Comparison of ENCODE assay signal across 8 mouse cellular contexts in the genomic region with DNA sequence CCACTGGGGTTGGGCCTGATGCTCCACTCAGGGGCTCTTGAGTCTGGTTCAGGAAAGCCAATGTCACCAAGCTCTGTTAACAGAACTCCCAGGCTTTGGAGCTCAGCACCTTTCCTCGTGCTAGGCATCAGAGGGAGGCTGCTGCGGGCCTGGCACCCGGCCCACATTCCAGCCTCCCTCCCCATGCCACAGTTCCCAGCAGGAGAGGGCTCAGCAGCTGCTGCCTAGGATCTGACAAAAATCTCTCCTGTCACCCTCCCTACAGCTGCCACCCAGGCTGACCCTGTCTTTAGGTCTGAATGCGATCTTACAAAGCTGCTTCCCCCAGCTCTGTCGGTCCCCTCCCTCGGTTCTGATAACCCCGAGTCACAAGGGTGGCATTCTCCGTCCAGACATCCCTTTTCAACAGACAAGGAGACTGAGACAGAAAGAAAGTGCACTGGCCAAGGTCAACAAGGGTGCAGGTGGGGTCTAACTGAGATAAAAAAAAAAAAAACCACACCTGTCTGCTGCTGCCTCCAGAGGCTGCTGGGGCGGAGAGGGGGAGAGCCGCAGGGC. TPM values are rescaled to one million over a fixed set of nuclear protein-coding genes. Genes with fewer than 3 reads are reported as not detected.
A peak's percentile ranks its signal among the peaks of the same experiment; 100 is the strongest.
DNase-seq lines count a peak whose midpoint lies in the region; ATAC-seq and TF ChIP-seq lines count a peak whose summit lies in the region.

No protein-coding gene starts in this region.

- no peak overlapping the region for H3K4me3 ChIP-seq in cortical plate, adult 2 months (ENCODE audit: insufficient read depth, low read length)
- no peak overlapping the region for H3K4me3 ChIP-seq in hindbrain, embryonic 14.5 days (replicated peaks; ENCODE audit: low read length)
- H3K4me3 ChIP-seq in lung, embryonic 15.5 days: no peak overlapping the region
- H3K4me3 ChIP-seq in stomach, embryonic 16.5 days (replicated peaks; ENCODE audit: low read length): no peak overlapping the region

- TF ChIP-seq CTCF in cortical plate, adult 2 months (IDR thresholded peaks at IDR 0.05; ENCODE audit: extremely low read depth, insufficient read depth, low read length): no peak

- 0 out of 2 replicates have a peak overlapping the region, but pooled peaks have one; percentile 0 for H3K4me2 ChIP-seq in hindbrain, embryonic 14.5 days (replicated peaks)
- peak overlapping the region; percentile 34 for H3K4me2 ChIP-seq in lung, embryonic 15.5 days
- 0 out of 2 replicates have a peak overlapping the region, but pooled peaks have one; percentile 10 for H3K4me2 ChIP-seq in stomach, embryonic 16.5 days (ENCODE audit: low read depth, low read length)

- no peaks in the 10 kb centered on the region for H3K27me3 ChIP-seq in hindbrain, embryonic 14.5 days (ENCODE audit: control insufficient read depth, insufficient read depth, low read length)
- H3K27me3 ChIP-seq in lung, embryonic 15.5 days: no peaks in the 10 kb centered on the region
- H3K27me3 ChIP-seq in stomach, embryonic 16.5 days (ENCODE audit: control insufficient read depth, insufficient read depth, low read length): no peaks in the 10 kb centered on the region

- H3K27ac ChIP-seq in cortical plate, adult 2 months (ENCODE audit: insufficient read depth, low read length): peak overlapping the region; percentile 62
- H3K27ac ChIP-seq in hindbrain, embryonic 14.5 days: peak overlapping the region; percentile 77
- H3K27ac ChIP-seq in lung, embryonic 15.5 days: peak overlapping the region; percentile 86
- peak overlapping the region; percentile 46 for H3K27ac ChIP-seq in stomach, embryonic 16.5 days (ENCODE audit: low read length)

- H3K36me3 ChIP-seq in hindbrain, embryonic 14.5 days (replicated peaks; ENCODE audit: control insufficient read depth, insufficient read depth): peaks cover 3% of the 10 kb centered on the region; the same call in 1 of the 2 replicates
- H3K36me3 ChIP-seq in lung, embryonic 15.5 days: peaks cover 3% of the 10 kb centered on the region; the same call in 1 of the 2 replicates
- no peaks in the 10 kb centered on the region for H3K36me3 ChIP-seq in stomach, embryonic 16.5 days (ENCODE audit: control insufficient read depth, insufficient read depth, low read length)

- H3K9me3 ChIP-seq in hindbrain, embryonic 14.5 days (ENCODE audit: control insufficient read depth, low read length): no peaks in the 10 kb centered on the region
- H3K9me3 ChIP-seq in lung, embryonic 15.5 days: no peaks in the 10 kb centered on the region
- no peaks in the 10 kb centered on the region for H3K9me3 ChIP-seq in stomach, embryonic 16.5 days (replicated peaks; ENCODE audit: control insufficient read depth, low read length)

- peak; percentile 94 for DNase-seq in heart, adult 11 months
- no peak for DNase-seq in heart, adult 8-10 months (ENCODE audit: low spot score)
- no peak for DNase-seq in hindbrain, embryonic 14.5 days (ENCODE audit: low spot score)
- DNase-seq in spleen, postnatal 14 days (ENCODE audit: low spot score in 2 of 2): no peak
- DNase-seq in spleen, adult 12 weeks (ENCODE audit: low spot score): no peak

- ATAC-seq in hindbrain, embryonic 14.5 days (ENCODE audit: low FRiP score): peak; percentile 38; the same call in 1 of the 2 replicates
- ATAC-seq in lung, embryonic 15.5 days (ENCODE audit: borderline replicate concordance, extremely low read depth, low FRiP score, low TSS enrichment): peak; percentile 69
- ATAC-seq in stomach, embryonic 16.5 days (ENCODE audit: insufficient read depth, low FRiP score): peak; percentile 44; the same call in 1 of the 2 replicates

- 13% methylated on average over 10 of the region's 10 CpGs for WGBS in hindbrain, embryonic 14.5 days
- WGBS in lung, embryonic 15.5 days: 14% methylated on average over 10 of the region's 10 CpGs
- 26% methylated on average over 10 of the region's 10 CpGs for WGBS in stomach, embryonic 16.5 days

- no peak for TF ChIP-seq POLR2A in cortical plate, adult 2 months (IDR thresholded peaks at IDR 0.05; ENCODE audit: extremely low read depth, insufficient read depth, low read length)

- 0 out of 2 replicates have a peak overlapping the region, but pooled peaks have one; percentile 2 for H3K9ac ChIP-seq in hindbrain, embryonic 14.5 days
- H3K9ac ChIP-seq in lung, embryonic 15.5 days: no peak overlapping the region
- peak overlapping the region; percentile 34; the same call in 1 of the 2 replicates for H3K9ac ChIP-seq in stomach, embryonic 16.5 days (ENCODE audit: low read length)

- peaks cover 11% of the 10 kb centered on the region for H3K4me1 ChIP-seq in cortical plate, adult 2 months (ENCODE audit: control insufficient read depth, insufficient read depth, low read length)
- peaks cover 43% of the 10 kb centered on the region for H3K4me1 ChIP-seq in hindbrain, embryonic 14.5 days (replicated peaks; ENCODE audit: control insufficient read depth, insufficient read depth, low read length)
- H3K4me1 ChIP-seq in lung, embryonic 15.5 days: peaks cover 54% of the 10 kb centered on the region
- peaks cover 53% of the 10 kb centered on the region for H3K4me1 ChIP-seq in stomach, embryonic 16.5 days (ENCODE audit: control insufficient read depth, insufficient read depth, low read length)

RNA-seq across cellular contexts. Expression of gene Efhd2, which starts 7.7 kb away (rescaled TPM):
- 10 to 100 TPM; 18.1 to 21.4 (median 19.6) TPM for total RNA-seq in heart, adult 8-10 months (2022)
- 360 and 365 TPM in 2 replicates for polyA plus RNA-seq in cortical plate, adult 2 months (2012; rRNA removed)
- 44.7 and 46.7 TPM in 2 replicates for polyA plus RNA-seq in hindbrain, embryonic 14.5 days (2014; fragmentation: Nextera tagmentation; extraction: Ambion mirVana)
- 102 TPM in 2 replicates for polyA plus RNA-seq in lung, embryonic 15.5 days (2015; fragmentation: Nextera tagmentation; extraction: Ambion mirVana)
- 108 and 110 TPM in 2 replicates for polyA plus RNA-seq in stomach, embryonic 16.5 days (2015; fragmentation: Nextera tagmentation; extraction: Ambion mirVana)

RNA-seq across cellular contexts. Expression of gene Ctrc, which starts 20.9 kb away (rescaled TPM):
- total RNA-seq in heart, adult 8-10 months (2022): not detected
- polyA plus RNA-seq in cortical plate, adult 2 months (2012; rRNA removed): not detected in 2 replicates
- not detected in 2 replicates for polyA plus RNA-seq in hindbrain, embryonic 14.5 days (2014; fragmentation: Nextera tagmentation; extraction: Ambion mirVana)
- not detected in 2 replicates for polyA plus RNA-seq in lung, embryonic 15.5 days (2015; fragmentation: Nextera tagmentation; extraction: Ambion mirVana)
- 0.18 and 0.67 TPM in 2 replicates for polyA plus RNA-seq in stomach, embryonic 16.5 days (2015; fragmentation: Nextera tagmentation; extraction: Ambion mirVana)

RNA-seq across cellular contexts. Expression of gene Cela2a, which starts 41.1 kb away (rescaled TPM):
- total RNA-seq in heart, adult 8-10 months (2022): 1 to 10 TPM in 1 of 4 experiments, not detected in 3; 1.0 TPM
- 0.13 and 0.17 TPM in 2 replicates for polyA plus RNA-seq in cortical plate, adult 2 months (2012; rRNA removed)
- not detected in 2 replicates for polyA plus RNA-seq in hindbrain, embryonic 14.5 days (2014; fragmentation: Nextera tagmentation; extraction: Ambion mirVana)
- 2.1 TPM in 1 of 2 replicates, not detected in the other for polyA plus RNA-seq in lung, embryonic 15.5 days (2015; fragmentation: Nextera tagmentation; extraction: Ambion mirVana)
- polyA plus RNA-seq in stomach, embryonic 16.5 days (2015; fragmentation: Nextera tagmentation; extraction: Ambion mirVana): 754 and 1,267 TPM in 2 replicates

Comparison
In these comparisons a context has a peak if more than half of its experiments do, and no peak if none do; other contexts are left out.
1. RNA of gene Cela2a, which starts 41.1 kb away (polyA plus RNA-seq): 754 to 1,267 TPM in stomach, embryonic 16.5 days; 0.13 to 0.17 TPM in cortical plate, adult 2 months, 2.1 TPM in lung, embryonic 15.5 days and not detected in hindbrain, embryonic 14.5 days; every median in the first group is over 100 times any median in the second.
2. Peak in every context shown above with its lines, with median percentiles within 50 percentile points of each other: H3K27ac ChIP-seq, ATAC-seq and H3K4me2 ChIP-seq.